13 mouse cellular contexts compared by ENCODE assay signal in the genomic region with DNA sequence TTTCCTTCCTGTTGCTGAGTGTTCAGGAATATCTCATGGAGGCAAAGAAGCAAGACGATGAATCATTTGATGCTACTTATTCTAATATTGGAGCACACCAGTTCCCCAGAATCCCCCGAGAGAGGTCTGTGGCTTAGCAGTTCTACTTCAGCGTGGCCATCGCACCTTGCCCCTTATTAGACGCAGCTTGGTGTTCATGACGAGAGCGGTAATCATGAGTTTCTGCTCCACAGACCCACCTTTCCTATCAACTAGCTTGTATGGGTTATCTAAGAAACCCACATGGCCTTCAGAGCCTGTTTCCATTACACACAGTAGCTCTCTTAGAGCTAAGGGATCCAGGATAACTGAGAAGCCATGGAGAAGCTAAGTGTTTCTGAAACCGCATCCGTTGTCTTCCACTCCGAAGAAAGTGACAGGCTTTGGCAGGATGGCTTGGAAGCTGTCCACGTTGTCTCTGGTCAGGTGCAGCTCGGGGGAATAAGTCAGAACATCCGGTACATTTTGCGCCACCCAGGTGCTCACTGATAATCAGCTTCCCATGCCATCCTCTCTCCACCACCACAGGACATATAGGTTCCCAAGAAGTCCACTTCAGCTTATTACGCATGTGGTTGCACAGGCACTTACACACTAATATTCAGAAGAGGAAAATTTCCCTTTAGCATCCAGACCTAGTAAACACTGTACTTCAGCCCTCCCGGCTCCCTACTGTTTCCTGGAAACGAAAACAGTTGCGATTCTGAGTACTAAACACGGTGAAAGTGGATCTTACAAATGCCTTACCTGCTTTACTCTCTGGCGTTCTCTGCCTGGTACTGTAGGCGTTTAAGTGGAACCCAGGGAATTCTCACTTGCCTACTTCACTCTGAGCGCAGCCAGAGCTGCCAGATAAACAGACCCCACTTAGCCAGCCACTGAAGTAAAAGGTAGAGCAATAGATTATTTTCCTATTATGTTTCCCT. TPM values are rescaled to one million over a fixed set of nuclear protein-coding genes. Genes with fewer than 3 reads are reported as not detected.
DNase-seq lines count a peak whose midpoint lies in the region; ATAC-seq and TF ChIP-seq lines count a peak whose summit lies in the region.
"Had no signal": no experiment of that assay in that cellular context is flagged by ENCODE, and none has a peak within 500 bp of the region (broad histone marks: within the 10 kb centered on the region; RNA-seq: fewer than 3 reads in every experiment).

No protein-coding gene starts in this region.

- H3K4me2 ChIP-seq in liver, embryonic 12.5 days = peak overlapping the region; percentile 65
- no peak overlapping the region for H3K4me2 ChIP-seq in stomach, embryonic 16.5 days (ENCODE audit: low read depth, low read length)
- no peak overlapping the region for H3K4me2 ChIP-seq in forebrain, embryonic 16.5 days (ENCODE audit: low read length)
- H3K4me2 ChIP-seq: forebrain, embryonic 12.5 days had no signal

- TF ChIP-seq POLR2A in spleen, adult 2 months (IDR thresholded peaks at IDR 0.05; ENCODE audit: low read depth, low read length) = no peak

- peak; percentile 83 for ATAC-seq in liver, embryonic 12.5 days
- peak; percentile 44; the same call in 1 of the 2 replicates for ATAC-seq in stomach, embryonic 16.5 days (ENCODE audit: insufficient read depth, low FRiP score)
- ATAC-seq in forebrain, embryonic 16.5 days = no peak

- H3K9ac ChIP-seq in liver, embryonic 12.5 days = peak overlapping the region; percentile 68
- H3K9ac ChIP-seq in stomach, embryonic 16.5 days (ENCODE audit: low read length) = no peak overlapping the region
- H3K9ac ChIP-seq in forebrain, embryonic 16.5 days (replicated peaks; ENCODE audit: low read depth, low read length) = no peak overlapping the region
- H3K9ac ChIP-seq: forebrain, embryonic 12.5 days had no signal

- peaks cover 23% of the 10 kb centered on the region; the same call in 1 of the 2 replicates for H3K4me1 ChIP-seq in spleen, adult 2 months (ENCODE audit: control insufficient read depth, insufficient read depth, insufficient read length)
- H3K4me1 ChIP-seq in liver, embryonic 12.5 days = peaks cover 89% of the 10 kb centered on the region
- H3K4me1 ChIP-seq in stomach, embryonic 16.5 days (ENCODE audit: control insufficient read depth, insufficient read depth, low read length) = peaks cover 2% of the 10 kb centered on the region; the same call in 1 of the 2 replicates
- H3K4me1 ChIP-seq in forebrain, embryonic 16.5 days (replicated peaks; ENCODE audit: control insufficient read depth, insufficient read depth, low read length) = no peaks in the 10 kb centered on the region
- H3K4me1 ChIP-seq: forebrain, embryonic 12.5 days had no signal

- H3K27ac ChIP-seq in spleen, adult 2 months (ENCODE audit: insufficient read depth, low read length) = peak overlapping the region; percentile 52; the same call in 1 of the 2 replicates
- peak overlapping the region; percentile 98 for H3K27ac ChIP-seq in liver, embryonic 12.5 days
- H3K27ac ChIP-seq in stomach, embryonic 16.5 days (ENCODE audit: low read length) = no peak overlapping the region
- no peak overlapping the region for H3K27ac ChIP-seq in forebrain, embryonic 16.5 days (ENCODE audit: low read length)
- H3K27ac ChIP-seq: forebrain, embryonic 12.5 days; left cerebral cortex, adult 2 months had no signal

- no peaks in the 10 kb centered on the region for H3K36me3 ChIP-seq in spleen, adult 2 months (ENCODE audit: control insufficient read depth, insufficient read depth, low read length)
- no peaks in the 10 kb centered on the region for H3K36me3 ChIP-seq in liver, embryonic 12.5 days
- no peaks in the 10 kb centered on the region for H3K36me3 ChIP-seq in stomach, embryonic 16.5 days (ENCODE audit: control insufficient read depth, insufficient read depth, low read length)
- no peaks in the 10 kb centered on the region for H3K36me3 ChIP-seq in forebrain, embryonic 16.5 days (ENCODE audit: control insufficient read depth, insufficient read depth)
- H3K36me3 ChIP-seq: forebrain, embryonic 12.5 days had no signal

- H3K9me3 ChIP-seq in liver, embryonic 12.5 days (replicated peaks) = no peaks in the 10 kb centered on the region
- no peaks in the 10 kb centered on the region for H3K9me3 ChIP-seq in stomach, embryonic 16.5 days (replicated peaks; ENCODE audit: control insufficient read depth, low read length)
- no peaks in the 10 kb centered on the region for H3K9me3 ChIP-seq in forebrain, embryonic 16.5 days (ENCODE audit: control insufficient read depth, low read length)
- H3K9me3 ChIP-seq: forebrain, embryonic 12.5 days had no signal

- no peak for TF ChIP-seq CTCF in spleen, adult 2 months (IDR thresholded peaks at IDR 0.05; ENCODE audit: extremely low read depth, insufficient read depth, insufficient read length, insufficient replicate concordance)

- H3K4me3 ChIP-seq in spleen, adult 2 months (ENCODE audit: extremely low read depth, insufficient read depth, insufficient read length) = no peak overlapping the region
- H3K4me3 ChIP-seq in liver, embryonic 12.5 days = peak overlapping the region; percentile 29
- H3K4me3 ChIP-seq in stomach, embryonic 16.5 days (replicated peaks; ENCODE audit: low read length) = no peak overlapping the region
- H3K4me3 ChIP-seq in forebrain, embryonic 16.5 days (replicated peaks; ENCODE audit: low read length) = no peak overlapping the region
- H3K4me3 ChIP-seq: forebrain, embryonic 12.5 days; left cerebral cortex, adult 2 months had no signal

- H3K27me3 ChIP-seq in spleen, adult 2 months (ENCODE audit: control insufficient read depth, insufficient read depth, low read length) = no peaks in the 10 kb centered on the region
- H3K27me3 ChIP-seq in liver, embryonic 12.5 days (replicated peaks) = no peaks in the 10 kb centered on the region
- no peaks in the 10 kb centered on the region for H3K27me3 ChIP-seq in stomach, embryonic 16.5 days (ENCODE audit: control insufficient read depth, insufficient read depth, low read length)
- H3K27me3 ChIP-seq in forebrain, embryonic 16.5 days (replicated peaks; ENCODE audit: control insufficient read depth, insufficient read depth, low read length) = no peaks in the 10 kb centered on the region
- H3K27me3 ChIP-seq: forebrain, embryonic 12.5 days had no signal

- DNase-seq in spleen, adult 2 months (ENCODE audit: low read depth in 1 of 2, low spot score in 2 of 2) = no peak
- no peak for DNase-seq in spleen, postnatal 14 days (ENCODE audit: low spot score in 2 of 2)
- peak; percentile 62 for DNase-seq in cerebellum, adult 9-10 months
- DNase-seq in layer of hippocampus, postnatal 36 days = no peak
- DNase-seq in thymus, postnatal 0 days (ENCODE audit: low spot score) = no peak
- DNase-seq: kidney, adult 11 months; retina, postnatal 1 day; thymus, postnatal 25 days had no signal

- WGBS in spleen, adult 2 months = 45% methylated on average over 22 of the region's 22 CpGs
- 27% methylated on average over 22 of the region's 22 CpGs for WGBS in liver, embryonic 12.5 days (ENCODE audit: insufficient replicate concordance)
- 81% methylated on average over 22 of the region's 22 CpGs for WGBS in stomach, embryonic 16.5 days
- WGBS in forebrain, embryonic 16.5 days = 88% methylated on average over 22 of the region's 22 CpGs

RNA-seq across cellular contexts. Expression of a gene that starts 25.0 kb away (rescaled TPM):
- 56.8 and 83.9 TPM in 2 replicates for polyA plus RNA-seq in spleen, adult 2 months (2012; rRNA removed)
- polyA plus RNA-seq in liver, embryonic 12.5 days (2016; fragmentation: Nextera tagmentation; extraction: Ambion mirVana) = 308 and 327 TPM in 2 replicates
- polyA plus RNA-seq in stomach, embryonic 16.5 days (2015; fragmentation: Nextera tagmentation; extraction: Ambion mirVana) = 80.0 and 94.9 TPM in 2 replicates
- total RNA-seq in layer of hippocampus, postnatal 36 days (2021) = 100 to 1,000 TPM; 223 to 229 TPM
- 125 and 131 TPM in 2 replicates for polyA plus RNA-seq in forebrain, embryonic 16.5 days (2015; fragmentation: Nextera tagmentation; extraction: Ambion mirVana)
- polyA plus RNA-seq in thymus, postnatal 0 days (2015; fragmentation: Nextera tagmentation; extraction: Ambion mirVana) = 354 and 407 TPM in 2 replicates

Comparison
In these comparisons a context has a peak if more than half of its experiments do, and no peak if none do; other contexts are left out.
1. H3K27ac ChIP-seq: peak in spleen, adult 2 months (single experiment) and liver, embryonic 12.5 days (single experiment); none in stomach, embryonic 16.5 days (single experiment) and forebrain, embryonic 16.5 days (single experiment).